Mouse (Mus musculus): Measurements from ENCODE around the gene Fbxw8.

DNA sequence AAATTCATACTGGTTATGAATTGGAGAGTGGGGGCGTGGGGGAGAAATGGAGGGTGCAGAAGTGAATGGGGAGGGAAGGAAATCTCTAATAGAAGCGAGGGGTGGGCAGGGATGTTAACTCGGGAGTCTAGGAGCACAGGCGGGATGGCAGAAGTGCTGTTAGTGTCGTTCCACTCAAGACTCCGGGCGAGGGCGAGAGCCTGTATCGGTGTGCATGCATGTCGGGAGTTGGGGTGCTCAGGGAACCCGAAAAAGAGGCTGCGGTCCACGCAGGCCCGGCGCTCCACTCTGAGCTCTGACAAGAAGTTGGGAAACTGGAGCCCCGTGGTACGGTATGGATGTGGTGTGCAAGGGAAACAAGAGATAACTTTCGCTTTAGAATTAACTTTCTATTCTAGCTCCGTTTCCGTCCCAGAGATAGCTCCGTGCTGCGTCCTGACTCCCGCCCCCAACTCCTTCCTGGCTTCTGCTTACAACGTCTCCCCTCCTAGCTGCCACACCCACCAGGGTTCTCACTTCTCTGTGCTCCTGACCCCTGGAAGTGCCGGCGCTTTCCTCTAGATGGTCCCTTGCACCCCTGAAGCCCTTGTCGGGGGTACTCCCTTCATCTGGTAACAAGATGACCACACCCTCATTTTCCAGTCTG lies 16.9 kb upstream of the Fbxw8 start:
- no peak for TF ChIP-seq CTCF (IDR thresholded peaks at IDR 0.05; ENCODE audit: low read depth, low read length)
- TF ChIP-seq GATA1 (IDR thresholded peaks at IDR 0.05; ENCODE audit: borderline replicate concordance, low read length), result no peak

All from G1E (cell line).